ENCODE assay signal across 19 mouse cellular contexts in genomic region chr17:84228223-84228622, GRCm38 (mm10).
"Had no signal": no experiment of that assay in that cellular context is flagged by ENCODE, and none has a peak within 500 bp of the region (broad histone marks: within the 10 kb centered on the region; RNA-seq: fewer than 3 reads in every experiment).

No protein-coding gene starts in this region.

- H3K4me1 ChIP-seq: hindbrain, embryonic 13.5 days; lung, embryonic 15.5 days; midbrain, embryonic 10.5 days; midbrain, embryonic 15.5 days; neural tube, embryonic 12.5 days; neural tube, embryonic 15.5 days had no signal

- H3K9me3 ChIP-seq: hindbrain, embryonic 13.5 days; limb, embryonic 13.5 days; lung, embryonic 15.5 days; megakaryocyte, embryonic 14.5 days; midbrain, embryonic 10.5 days; midbrain, embryonic 15.5 days; neural tube, embryonic 12.5 days; neural tube, embryonic 15.5 days had no signal

- H3K4me2 ChIP-seq: hindbrain, embryonic 13.5 days; limb, embryonic 13.5 days; lung, embryonic 15.5 days; midbrain, embryonic 15.5 days; neural tube, embryonic 12.5 days; neural tube, embryonic 15.5 days had no signal

- ATAC-seq: hindbrain, embryonic 16.5 days; intestine, embryonic 16.5 days; midbrain, embryonic 15.5 days had no signal

- H3K4me3 ChIP-seq: hindbrain, embryonic 13.5 days; limb, embryonic 13.5 days; lung, embryonic 15.5 days; megakaryocyte, embryonic 14.5 days; midbrain, embryonic 10.5 days; midbrain, embryonic 15.5 days; neural tube, embryonic 12.5 days; neural tube, embryonic 15.5 days had no signal

- H3K27me3 ChIP-seq: hindbrain, embryonic 13.5 days; limb, embryonic 13.5 days; lung, embryonic 15.5 days; megakaryocyte, embryonic 14.5 days; midbrain, embryonic 15.5 days; neural tube, embryonic 12.5 days; neural tube, embryonic 15.5 days had no signal

- DNase-seq: left cerebral cortex, postnatal 4 days; lung, adult 18-20 months; lung, postnatal 10 days; lung, postnatal 36 days; right cerebral cortex, adult 18-20 months; right cerebral cortex, postnatal 14 days; right cerebral cortex, postnatal 4 days; thymus, postnatal 25 days had no signal

- H3K27ac ChIP-seq: hindbrain, embryonic 13.5 days; limb, embryonic 13.5 days; lung, embryonic 15.5 days; midbrain, embryonic 10.5 days; midbrain, embryonic 15.5 days; neural tube, embryonic 12.5 days; neural tube, embryonic 15.5 days; stomach, postnatal 0 days had no signal

- H3K9ac ChIP-seq: hindbrain, embryonic 13.5 days; limb, embryonic 13.5 days; lung, embryonic 15.5 days; midbrain, embryonic 15.5 days; neural tube, embryonic 12.5 days; neural tube, embryonic 15.5 days had no signal
